Mouse (Mus musculus) large intestine, adult 2 months (tissue): ENCODE data around the gene Lce1f. TPM values are rescaled to one million over a fixed set of nuclear protein-coding genes. Genes with fewer than 3 reads are reported as not detected.
"Not testable (repeated sequence)": the region's sequence is repeated elsewhere in the genome, so short reads cannot be mapped to it uniquely, and the experiment has no call there.

Source experiments
- DNase-seq: peaks from one replicate; pipeline ENCODE4 v3.0.0-alpha.2; 2012; ENCODE audit warnings: low read depth, low spot score
- WGBS: fragments of 180-500 bp; shearing (Covaris S2); methylation state at CpG from one replicate; pipeline ENCODE4 v1.1.7; 2018; 5-methylcytosine and 5-hydroxymethylcytosine counted together
- polyA plus RNA-seq: library from polyadenylated mRNA; depleted of rRNA; stranded (reverse); fragments of >200 nt; gene quantifications from 2 replicates; pipeline ENCODE4 v1.2.3, GENCODE M21; 2012; rRNA removed

Gene Lce1f
- polyA plus RNA-seq = not detected in 2 replicates

- 71% methylated on average over 3 of the region's 3 CpGs for WGBS
- DNase-seq = no peak
Observed at GRCm38 (mm10) chr3:92720250-92720649, at the start of gene Lce1f. Gene Lce1f, minus strand, starts transcription at chr3:92720350.

- no peak for DNase-seq
- WGBS = 91% methylated on average over 1 of the region's 1 CpGs
Observed at GRCm38 (mm10) chr3:92764965-92765364, 44.8 kb upstream of the Lce1f start, which contains the start of gene Lce1h. Gene Lce1h, minus strand, starts transcription at chr3:92765065.

GRCm38 (mm10) chr3:92753197-92753596 lies 33.0 kb upstream of the Lce1f start:
- WGBS = 42% methylated on average over 3 of the region's 3 CpGs
- DNase-seq = no peak

- no peak for DNase-seq
- WGBS = 71% methylated on average over 1 of the region's 1 CpGs
Observed at GRCm38 (mm10) chr3:92752238-92752637, 32.1 kb upstream of the Lce1f start, which contains the start of gene Lce1g. Gene Lce1g, minus strand, starts transcription at chr3:92752338.

GRCm38 (mm10) chr3:92738996-92739395 lies 18.8 kb upstream of the Lce1f start, which contains the start of gene Gm38119:
Gene Gm38119, minus strand, starts transcription at chr3:92739096.
- WGBS = 59% methylated on average over 1 of the region's 1 CpGs
- no peak for DNase-seq

- no peak for DNase-seq
- 77% methylated on average over 5 of the region's 5 CpGs for WGBS
Observed at GRCm38 (mm10) chr3:92722631-92723030, 2.5 kb upstream of the Lce1f start.

GRCm38 (mm10) chr3:92715122-92715521 lies 5.0 kb downstream of the Lce1f start:
- no peak for DNase-seq

- no peak for DNase-seq
- WGBS = 64% methylated on average over 2 of the region's 2 CpGs
Observed at GRCm38 (mm10) chr3:92708974-92709373, 11.2 kb downstream of the Lce1f start, which contains the start of gene Lce1e. Gene Lce1e, minus strand, starts transcription at chr3:92709074.

- 14% methylated on average over 1 of the region's 1 CpGs for WGBS
Observed at GRCm38 (mm10) chr3:92694613-92695012, 25.5 kb downstream of the Lce1f start.

GRCm38 (mm10) chr3:92691688-92692087 lies 28.5 kb downstream of the Lce1f start:
- no peak for DNase-seq

More at GRCm38 (mm10) chr3:92694613-92695012, 25.5 kb downstream of the Lce1f start:
- DNase-seq = no peak

GRCm38 (mm10) chr3:92689154-92689553 lies 31.0 kb downstream of the Lce1f start:
- DNase-seq = not testable (repeated sequence)
- 74% methylated on average over 16 of the region's 16 CpGs for WGBS

GRCm38 (mm10) chr3:92687110-92687509 lies 33.0 kb downstream of the Lce1f start, which contains the start of gene Lce1d:
Gene Lce1d, minus strand, starts transcription at chr3:92687210.
- no peak for DNase-seq
- 42% methylated on average over 2 of the region's 2 CpGs for WGBS

- no peak for DNase-seq
- 78% methylated on average over 4 of the region's 4 CpGs for WGBS
Observed at GRCm38 (mm10) chr3:92678947-92679346, 41.2 kb downstream of the Lce1f start, which contains the start of gene Lce1c. Gene Lce1c, plus strand, starts transcription at chr3:92679247.

GRCm38 (mm10) chr3:92670215-92670614 lies 49.9 kb downstream of the Lce1f start, which contains the start of gene Lce1a2:
Gene Lce1a2, minus strand, starts transcription at chr3:92670315.
- DNase-seq = no peak

Other genes with a start within 250 kb of the Lce1f start
- 8.5 and 16.7 TPM in 2 replicates for gene Sprr1a, start 234.5 kb downstream of the Lce1f start, polyA plus RNA-seq
- gene Sprr4, start 219.9 kb downstream of the Lce1f start, polyA plus RNA-seq = not detected in 2 replicates
- not detected in 2 replicates for gene 2310046K23Rik, start 185.8 kb downstream of the Lce1f start, polyA plus RNA-seq
- not detected in 2 replicates for gene Ivl, start 146.6 kb downstream of the Lce1f start, polyA plus RNA-seq
- 0.69 TPM in 1 of 2 replicates, not detected in the other for gene Smcp, start 131.4 kb downstream of the Lce1f start, polyA plus RNA-seq
- gene 2210017I01Rik, start 112.9 kb downstream of the Lce1f start, polyA plus RNA-seq = not detected in 2 replicates
- gene Lce6a, start 98.7 kb downstream of the Lce1f start, polyA plus RNA-seq = not detected in 2 replicates
- not detected in 2 replicates for gene Lce1a1, start 72.0 kb downstream of the Lce1f start, polyA plus RNA-seq
- gene Lce1b, start 63.4 kb downstream of the Lce1f start, polyA plus RNA-seq = 0.15 TPM in 1 of 2 replicates, not detected in the other
- gene Lce1a2, start 50.0 kb downstream of the Lce1f start, polyA plus RNA-seq = not detected in 2 replicates
- not detected in 2 replicates for gene Lce1c, start 41.1 kb downstream of the Lce1f start, polyA plus RNA-seq
- gene Lce1d, start 33.1 kb downstream of the Lce1f start, polyA plus RNA-seq = not detected in 2 replicates
- not detected in 2 replicates for gene Lce1e, start 11.3 kb downstream of the Lce1f start, polyA plus RNA-seq
- gene Gm38119, start 18.7 kb upstream of the Lce1f start, polyA plus RNA-seq = not detected in 2 replicates
- not detected in 2 replicates for gene Lce1g, start 32.0 kb upstream of the Lce1f start, polyA plus RNA-seq
- not detected in 2 replicates for gene Lce1h, start 44.7 kb upstream of the Lce1f start, polyA plus RNA-seq
- gene Lce1i, start 58.5 kb upstream of the Lce1f start, polyA plus RNA-seq = not detected in 2 replicates
- gene Lce1j, start 70.2 kb upstream of the Lce1f start, polyA plus RNA-seq = not detected in 2 replicates
- gene Lce1k, start 87.5 kb upstream of the Lce1f start, polyA plus RNA-seq = not detected in 2 replicates
- gene Kprp, start 106.9 kb upstream of the Lce1f start, polyA plus RNA-seq = not detected in 2 replicates
- not detected in 2 replicates for gene Lce1l, start 130.9 kb upstream of the Lce1f start, polyA plus RNA-seq
- not detected in 2 replicates for gene 2310050C09Rik, start 149.9 kb upstream of the Lce1f start, polyA plus RNA-seq
- gene Lce3a, start 205.9 kb upstream of the Lce1f start, polyA plus RNA-seq = not detected in 2 replicates
- 0.26 TPM in 1 of 2 replicates, not detected in the other for gene Lce3b, start 212.6 kb upstream of the Lce1f start, polyA plus RNA-seq
- gene Lce3c, start 224.1 kb upstream of the Lce1f start, polyA plus RNA-seq = not detected in 2 replicates
- gene Lce3d, start 237.0 kb upstream of the Lce1f start, polyA plus RNA-seq = not detected in 2 replicates
- gene Lce3e, start 246.7 kb upstream of the Lce1f start, polyA plus RNA-seq = not detected in 2 replicates